Mouse (Mus musculus) lung, postnatal 0 days (tissue): ENCODE measurements at regions not wholly inside any gene's neighbourhood (a gene's known extent, or its start where the extent isn't known, plus 50 kb on each side); places are given as distances from the start of the nearest gene placed in this dataset.

Experiments used
- ATAC-seq: fragments of 200-750 bp; cut with Nextera tagmentation; 2 replicates; pipeline ENCODE4 v1.8.0; 2017; ENCODE audit warnings: moderate library complexity
- DNase-seq: peaks from one replicate; pipeline ENCODE4 v3.0.0-alpha.2; 2016; ENCODE audit warnings: low spot score
- H3K27ac ChIP-seq: fragments of 300-500 bp; sonication (generic); 2 replicates; pipeline ENCODE4 v1.5.1; 2014; ENCODE audit warnings: antibody characterized with exemption, mild to moderate bottlenecking, low read length, mixed read lengths
- H3K27me3 ChIP-seq: fragments of 300-500 bp; sonication (generic); replicated peaks from 2 replicates; pipeline ENCODE4 v1.6.1; 2014; ENCODE audit warnings: low read length, mixed read lengths; ENCODE audit not compliant: insufficient read depth
- H3K36me3 ChIP-seq: fragments of 300-500 bp; sonication (generic); 2 replicates; pipeline ENCODE4 v1.6.1; 2014; ENCODE audit warnings: low read length, mixed read lengths; ENCODE audit not compliant: insufficient read depth
- H3K4me1 ChIP-seq: fragments of 300-500 bp; sonication (generic); 2 replicates; pipeline ENCODE4 v1.6.1; 2014; ENCODE audit warnings: antibody characterized with exemption, low read depth, low read length, mixed read lengths; ENCODE audit not compliant: insufficient read depth
- H3K4me2 ChIP-seq: fragments of 300-500 bp; sonication (generic); replicated peaks from 2 replicates; pipeline ENCODE4 v1.6.1; 2014; ENCODE audit warnings: low read depth, mild to moderate bottlenecking, low read length, moderate library complexity, mixed read lengths
- H3K4me3 ChIP-seq: fragments of 300-500 bp; sonication (generic); 2 replicates; pipeline ENCODE4 v1.5.1; 2014; ENCODE audit warnings: low read depth, low read length
- H3K9ac ChIP-seq: fragments of 300-500 bp; sonication (generic); replicated peaks from 2 replicates; pipeline ENCODE4 v1.6.1; 2014; ENCODE audit warnings: low read depth, mild to moderate bottlenecking
- H3K9me3 ChIP-seq: fragments of 300-500 bp; sonication (generic); 2 replicates; pipeline ENCODE4 v1.6.1; 2016; ENCODE audit warnings: low read length, mixed read lengths
- CTCF ChIP-seq: IDR thresholded peaks from 2 replicates; pipeline ENCODE4 v1.5.1; 2016; ENCODE audit warnings: antibody characterized with exemption, mild to moderate bottlenecking
- EP300 ChIP-seq: IDR thresholded peaks from 2 replicates; pipeline ENCODE4 v1.6.1; 2016; ENCODE audit warnings: antibody characterized with exemption, mild to moderate bottlenecking, control low read depth
- WGBS: fragments of 180-500 bp; shearing (Covaris S2); extraction: QIAGEN DNeasy Blood & Tissue Kit; methylation state at CpG from one replicate; pipeline ENCODE4 v1.1.7; 2014; 5-methylcytosine and 5-hydroxymethylcytosine counted together

DNA sequence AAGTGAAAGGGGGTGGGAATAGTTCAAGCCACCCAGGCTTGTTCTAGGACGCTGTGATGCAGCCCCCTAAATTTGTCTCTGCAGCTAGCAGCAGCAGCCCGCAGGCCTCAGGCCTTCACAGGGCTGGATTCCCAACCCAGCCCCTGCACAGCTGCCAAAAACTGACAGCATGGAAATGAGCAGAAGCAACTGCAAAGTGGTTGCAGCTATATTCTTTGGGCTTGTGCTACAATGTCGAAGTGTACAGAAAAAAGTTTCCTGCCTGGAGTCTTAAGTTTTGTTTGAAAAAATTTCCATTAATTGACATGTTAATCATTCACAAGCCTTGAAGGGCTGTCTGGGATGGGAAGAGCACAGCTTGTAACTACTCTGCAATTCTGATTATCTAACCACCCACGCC, 253.6 kb upstream of the Nbea start:
- H3K4me2 ChIP-seq: no peak overlapping the region
- TF ChIP-seq CTCF: no peak
- no peak for TF ChIP-seq EP300
- H3K36me3 ChIP-seq: no peaks in the 10 kb centered on the region
- no peaks in the 10 kb centered on the region for H3K9me3 ChIP-seq
- WGBS: 30% methylated on average over 4 of the region's 4 CpGs
- H3K27ac ChIP-seq: no peak overlapping the region
- H3K4me3 ChIP-seq: no peak overlapping the region
- no peaks in the 10 kb centered on the region for H3K4me1 ChIP-seq
- ATAC-seq (no peak), DNase-seq (no peak)
- no peak overlapping the region for H3K9ac ChIP-seq
- H3K27me3 ChIP-seq: no peaks in the 10 kb centered on the region

DNA sequence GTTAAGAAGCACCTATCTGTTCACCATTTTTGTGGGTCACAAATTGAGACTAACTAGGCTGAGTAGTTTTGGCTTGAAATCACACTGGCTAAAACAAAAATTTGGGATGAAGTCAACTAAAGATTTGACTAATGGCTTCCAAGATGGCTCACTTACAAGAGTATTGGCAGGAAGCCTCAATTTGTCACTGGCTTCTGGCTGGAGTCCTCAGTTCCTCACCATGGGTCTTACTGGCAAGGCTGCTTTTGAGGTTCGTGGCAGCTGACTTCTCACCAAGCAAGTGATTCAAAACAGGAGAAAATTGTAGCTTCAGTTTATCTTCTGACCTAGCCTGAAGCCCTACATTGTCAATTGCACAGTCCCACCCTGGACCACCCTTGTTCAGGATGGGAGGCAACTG, 250.0 kb upstream of the Nbea start:
- Histone ChIP-seq H3K9me3 (no peaks in the 10 kb centered on the region), H3K27ac (no peak overlapping the region), H3K4me1 (no peaks in the 10 kb centered on the region), H3K9ac (no peak overlapping the region), H3K36me3 (no peaks in the 10 kb centered on the region), H3K4me2 (no peak overlapping the region), H3K4me3 (no peak overlapping the region), H3K27me3 (no peaks in the 10 kb centered on the region)
- 38% methylated on average over 1 of the region's 1 CpGs for WGBS
- ATAC-seq: no peak
- DNase-seq: no peak
- no peak for TF ChIP-seq EP300

DNA sequence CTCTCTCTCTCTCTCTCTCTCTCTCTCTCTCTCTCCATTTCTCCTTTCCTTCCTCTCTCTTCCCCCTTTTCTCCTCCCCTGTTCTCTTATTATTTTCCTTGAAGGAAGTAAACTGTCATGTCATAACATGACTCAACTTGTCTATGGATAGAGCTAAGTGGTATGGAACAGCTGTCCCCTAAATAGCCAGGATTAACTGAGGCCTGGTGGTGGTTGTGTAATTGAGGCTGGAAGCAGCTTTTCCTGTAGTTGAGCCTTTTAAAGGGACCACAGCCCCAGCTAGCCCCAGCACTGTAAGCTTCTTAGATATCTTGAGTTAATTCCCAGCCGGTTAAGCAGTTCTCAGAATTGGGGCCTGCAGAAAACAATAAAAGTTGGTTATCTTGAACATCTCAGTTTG, 243.7 kb upstream of the Nbea start:
- WGBS: 83% methylated on average over 1 of the region's 1 CpGs
- peak; percentile 77 for DNase-seq

DNA sequence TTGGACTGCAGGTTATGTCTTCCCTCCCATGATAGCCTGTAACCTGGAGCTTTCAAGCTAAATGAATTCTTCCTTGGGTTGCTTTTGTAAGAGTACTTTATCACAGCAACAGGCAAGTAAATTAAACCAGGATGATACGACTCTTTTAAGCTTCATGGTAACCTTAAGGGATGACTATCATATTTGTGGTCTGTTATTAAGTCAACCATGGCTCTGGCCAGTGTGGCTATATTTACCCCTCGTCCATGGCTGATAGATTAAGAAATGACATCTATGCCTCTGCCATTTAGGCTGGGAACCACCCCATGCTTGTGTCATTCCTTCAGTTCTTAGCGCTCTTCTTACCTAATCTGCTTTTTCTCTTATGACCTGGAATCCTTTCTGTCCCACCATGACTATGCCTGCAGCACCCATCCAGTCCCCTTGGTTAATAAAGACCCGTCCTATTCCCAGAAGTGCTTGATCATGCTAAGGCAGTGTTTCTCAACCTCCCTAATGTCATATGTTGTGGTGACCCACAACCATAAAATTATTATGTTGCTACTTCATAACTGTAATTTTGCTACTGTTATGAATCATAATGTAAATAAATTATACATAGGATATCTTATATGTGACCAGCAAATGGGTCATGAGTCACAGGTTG, 214.5 kb upstream of the Nbea start:
- Histone ChIP-seq H3K27ac (no peak overlapping the region), H3K27me3 (no peaks in the 10 kb centered on the region), H3K36me3 (no peaks in the 10 kb centered on the region), H3K4me1 (no peaks in the 10 kb centered on the region), H3K4me2 (no peak overlapping the region), H3K4me3 (no peak overlapping the region), H3K9me3 (no peaks in the 10 kb centered on the region), H3K9ac (no peak overlapping the region)
- TF ChIP-seq EP300: no peak
- no peak for TF ChIP-seq CTCF
- no peak for ATAC-seq
- WGBS: 85% methylated on average over 4 of the region's 4 CpGs
- DNase-seq: no peak

More for the DNA sequence above, 243.7 kb upstream of the Nbea start:
- H3K27ac ChIP-seq: no peak overlapping the region
- no peak overlapping the region for H3K9ac ChIP-seq
- H3K36me3 ChIP-seq: no peaks in the 10 kb centered on the region
- TF ChIP-seq CTCF: no peak
- TF ChIP-seq EP300: no peak
- H3K9me3 ChIP-seq: no peaks in the 10 kb centered on the region
- no peaks in the 10 kb centered on the region for H3K27me3 ChIP-seq
- H3K4me3 ChIP-seq: no peak overlapping the region
- peak; percentile 76 for ATAC-seq
- no peak overlapping the region for H3K4me2 ChIP-seq
- H3K4me1 ChIP-seq: no peaks in the 10 kb centered on the region

DNA sequence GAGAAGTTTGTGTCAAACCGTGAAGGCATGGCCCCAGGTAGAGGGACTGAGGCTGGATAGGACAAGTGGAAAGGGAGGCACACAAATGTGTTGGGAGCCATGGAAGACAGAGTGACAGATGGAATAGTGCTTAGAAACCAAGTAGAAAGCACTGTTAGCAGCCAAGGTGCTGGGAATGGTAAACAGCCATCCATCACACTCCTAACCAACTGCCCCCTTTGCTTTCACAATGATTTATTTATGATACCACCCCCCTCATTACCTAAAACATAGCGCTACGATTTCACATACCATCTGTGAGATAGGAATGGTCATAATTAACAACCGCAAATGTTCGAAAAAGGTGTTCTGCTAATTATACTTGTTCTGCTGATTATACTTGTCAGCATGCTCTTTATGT, 209.6 kb upstream of the Nbea start:
- Histone ChIP-seq H3K36me3 (no peaks in the 10 kb centered on the region), H3K4me3 (no peak overlapping the region), H3K4me1 (no peaks in the 10 kb centered on the region), H3K27ac (no peak overlapping the region), H3K27me3 (no peaks in the 10 kb centered on the region), H3K9ac (no peak overlapping the region), H3K4me2 (no peak overlapping the region), H3K9me3 (no peaks in the 10 kb centered on the region)
- DNase-seq: no peak
- 61% methylated on average over 5 of the region's 5 CpGs for WGBS
- ATAC-seq: no peak
- no peak for TF ChIP-seq EP300
- no peak for TF ChIP-seq CTCF

DNA sequence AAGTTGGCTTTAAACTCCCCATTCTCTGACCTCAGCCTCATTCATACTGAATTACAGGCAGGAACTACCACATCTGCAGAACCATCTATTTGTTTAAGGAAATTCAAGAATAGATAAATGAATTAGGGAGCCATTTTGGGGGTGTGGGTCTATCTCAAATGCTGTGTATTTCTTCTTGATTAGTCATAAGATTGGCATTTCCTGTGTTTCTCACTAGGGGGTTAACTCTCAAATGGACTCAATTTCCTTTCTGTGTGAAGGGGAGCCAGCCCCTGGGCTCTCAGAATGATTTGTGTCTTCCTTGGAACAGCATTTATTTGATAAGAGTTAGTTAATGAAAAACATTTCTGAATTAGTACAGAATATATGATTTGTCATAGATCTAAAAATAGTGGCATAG, 196.8 kb upstream of the Nbea start:
- no peak overlapping the region for H3K4me3 ChIP-seq
- no peak overlapping the region for H3K9ac ChIP-seq
- no peak for ATAC-seq
- peak; percentile 12 for DNase-seq
- no peak overlapping the region for H3K27ac ChIP-seq
- TF ChIP-seq EP300 (no peak), CTCF (no peak)
- no peaks in the 10 kb centered on the region for H3K36me3 ChIP-seq
- no peaks in the 10 kb centered on the region for H3K9me3 ChIP-seq
- no peak overlapping the region for H3K4me2 ChIP-seq
- no peaks in the 10 kb centered on the region for H3K4me1 ChIP-seq
- no peaks in the 10 kb centered on the region for H3K27me3 ChIP-seq

DNA sequence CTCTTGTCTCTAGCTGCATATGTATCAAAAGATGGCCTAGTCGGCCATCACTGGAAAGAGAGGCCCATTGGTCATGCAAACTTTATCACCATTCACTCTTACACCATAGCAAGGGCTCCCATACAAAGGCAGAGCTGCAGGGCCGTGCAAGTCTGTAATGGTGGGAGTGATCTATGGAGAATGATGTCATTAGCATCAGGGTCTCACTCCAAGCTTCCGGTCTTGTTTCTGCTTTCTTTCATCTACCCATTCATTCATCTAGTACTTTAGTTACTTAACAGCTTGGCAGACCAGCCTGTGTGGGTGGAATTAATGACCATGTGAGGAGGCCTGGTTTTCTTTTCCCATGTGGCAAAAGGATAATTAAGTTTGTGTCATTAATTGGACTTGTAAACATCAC, 196.0 kb upstream of the Nbea start:
- H3K9me3 ChIP-seq: no peaks in the 10 kb centered on the region
- no peak overlapping the region for H3K27ac ChIP-seq
- H3K9ac ChIP-seq: no peak overlapping the region
- TF ChIP-seq EP300 (no peak), CTCF (no peak)
- H3K27me3 ChIP-seq: no peaks in the 10 kb centered on the region
- no peak overlapping the region for H3K4me3 ChIP-seq
- no peak overlapping the region for H3K4me2 ChIP-seq
- DNase-seq (no peak), ATAC-seq (no peak)
- no peaks in the 10 kb centered on the region for H3K36me3 ChIP-seq
- WGBS: 67% methylated on average over 3 of the region's 3 CpGs
- H3K4me1 ChIP-seq: no peaks in the 10 kb centered on the region
